Mouse (Mus musculus): ENCODE data around the gene Cd44. TPM values are rescaled to one million over a fixed set of nuclear protein-coding genes. Genes with fewer than 3 reads are reported as not detected.

Cd44 gene
- polyA plus RNA-seq, 1 experiment, result 77.1 TPM

GRCm38 (mm10) chr2:102862706-102863105, 38.8 kb downstream of the Cd44 start:
- H3K79me2 ChIP-seq (ENCODE audit: control insufficient read depth, insufficient read depth), result peaks cover 85% of the 10 kb centered on the region
- H3K27me3 ChIP-seq (ENCODE audit: control insufficient read depth, insufficient read depth, insufficient read length), result no peaks in the 10 kb centered on the region
- H3K4me2 ChIP-seq (ENCODE audit: low read depth), result no peak overlapping the region
- H3ac ChIP-seq (ENCODE audit: control insufficient read depth, insufficient read length), result no peak overlapping the region
- H3K36me3 ChIP-seq (ENCODE audit: control insufficient read depth, insufficient read depth), result peaks cover 71% of the 10 kb centered on the region
- TF ChIP-seq CEBPB (IDR thresholded peaks at IDR 0.05; ENCODE audit: insufficient read depth, poor library complexity, severe bottlenecking) (no peak), SRF (IDR thresholded peaks at IDR 0.05; ENCODE audit: control insufficient read depth, insufficient read length, low read depth) (no peak), MYOD1 (IDR thresholded peaks at IDR 0.05; ENCODE audit: control insufficient read depth in 1 of 3, insufficient read length in 2 of 3, low read depth in 2 of 3) (no peak)
- H3K4me3 ChIP-seq, result no peak overlapping the region

- Histone ChIP-seq H3K27me3 (ENCODE audit: control insufficient read depth, insufficient read depth, insufficient read length) (no peaks in the 10 kb centered on the region), H3ac (ENCODE audit: control insufficient read depth, insufficient read length) (no peak overlapping the region), H3K36me3 (ENCODE audit: control insufficient read depth, insufficient read depth) (peaks cover 93% of the 10 kb centered on the region), H3K4me2 (ENCODE audit: low read depth) (no peak overlapping the region), H3K4me3 (no peak overlapping the region), H3K79me2 (ENCODE audit: control insufficient read depth, insufficient read depth) (peaks cover 56% of the 10 kb centered on the region)
- TF ChIP-seq CEBPB (IDR thresholded peaks at IDR 0.05; ENCODE audit: insufficient read depth, poor library complexity, severe bottlenecking), result no peak
- TF ChIP-seq TCF12 (IDR thresholded peaks at IDR 0.05; ENCODE audit: insufficient read depth, poor library complexity, severe bottlenecking), result no peak
- TF ChIP-seq SRF (IDR thresholded peaks at IDR 0.05; ENCODE audit: control insufficient read depth, insufficient read length, low read depth), result no peak
Measured at GRCm38 (mm10) chr2:102858271-102858670, 43.2 kb downstream of the Cd44 start.

GRCm38 (mm10) chr2:102853297-102853696, 48.2 kb downstream of the Cd44 start:
- no peak overlapping the region for H3K4me3 ChIP-seq
- no peaks in the 10 kb centered on the region for H3K27me3 ChIP-seq (ENCODE audit: control insufficient read depth, insufficient read depth, insufficient read length)
- no peak overlapping the region for H3ac ChIP-seq (ENCODE audit: control insufficient read depth, insufficient read length)
- no peak overlapping the region for H3K4me2 ChIP-seq (ENCODE audit: low read depth)
- H3K36me3 ChIP-seq (ENCODE audit: control insufficient read depth, insufficient read depth), result peaks cover 89% of the 10 kb centered on the region
- peaks cover 23% of the 10 kb centered on the region for H3K79me2 ChIP-seq (ENCODE audit: control insufficient read depth, insufficient read depth)
- TF ChIP-seq REST (IDR thresholded peaks at IDR 0.05; ENCODE audit: insufficient read depth, insufficient read length) (no peak), MYOG (IDR thresholded peaks at IDR 0.05; ENCODE audit: control insufficient read depth in 1 of 3, insufficient read depth in 1 of 3, insufficient read length in 2 of 3, low read depth in 2 of 3) (no peak), CEBPB (IDR thresholded peaks at IDR 0.05; ENCODE audit: insufficient read depth, poor library complexity, severe bottlenecking) (no peak)

GRCm38 (mm10) chr2:102851936-102852477, 49.5 kb downstream of the Cd44 start:
- no peak overlapping the region for H3K4me2 ChIP-seq (ENCODE audit: low read depth)
- H3K36me3 ChIP-seq (ENCODE audit: control insufficient read depth, insufficient read depth), result peaks cover 88% of the 10 kb centered on the region
- H3K27me3 ChIP-seq (ENCODE audit: control insufficient read depth, insufficient read depth, insufficient read length), result no peaks in the 10 kb centered on the region
- no peak overlapping the region for H3K4me3 ChIP-seq
- no peak overlapping the region for H3ac ChIP-seq (ENCODE audit: control insufficient read depth, insufficient read length)
- TF ChIP-seq REST (IDR thresholded peaks at IDR 0.05; ENCODE audit: insufficient read depth, insufficient read length) (no peak), MYOD1 (IDR thresholded peaks at IDR 0.05; ENCODE audit: control insufficient read depth in 1 of 3, insufficient read length in 2 of 3, low read depth in 2 of 3) (no peak), MYOG (IDR thresholded peaks at IDR 0.05; ENCODE audit: control insufficient read depth in 1 of 3, insufficient read depth in 1 of 3, insufficient read length in 2 of 3, low read depth in 2 of 3) (no peak), MAX (IDR thresholded peaks at IDR 0.05; ENCODE audit: low read depth) (no peak), USF1 (IDR thresholded peaks at IDR 0.05; ENCODE audit: low read depth) (no peak), E2F4 (IDR thresholded peaks at IDR 0.05; ENCODE audit: insufficient read depth) (no peak), SRF (IDR thresholded peaks at IDR 0.05; ENCODE audit: control insufficient read depth, insufficient read length, low read depth) (no peak), TCF12 (IDR thresholded peaks at IDR 0.05; ENCODE audit: insufficient read depth, poor library complexity, severe bottlenecking) (no peak), CEBPB (IDR thresholded peaks at IDR 0.05; ENCODE audit: insufficient read depth, poor library complexity, severe bottlenecking) (no peak), POLR2A (IDR thresholded peaks at IDR 0.05; ENCODE audit: insufficient read length, low read depth) (no peak), POLR2AphosphoS2 (IDR thresholded peaks at IDR 0.05; ENCODE audit: insufficient read length, low read depth) (no peak), TCF3 (IDR thresholded peaks at IDR 0.05; ENCODE audit: insufficient read length, low read depth) (no peak)
- H3K79me2 ChIP-seq (ENCODE audit: control insufficient read depth, insufficient read depth), result peaks cover 23% of the 10 kb centered on the region

- H3K36me3 ChIP-seq (ENCODE audit: control insufficient read depth, insufficient read depth), result peaks cover 91% of the 10 kb centered on the region
- peaks cover 39% of the 10 kb centered on the region for H3K79me2 ChIP-seq (ENCODE audit: control insufficient read depth, insufficient read depth)
- TF ChIP-seq MAX (IDR thresholded peaks at IDR 0.05; ENCODE audit: low read depth) (no peak), POLR2A (IDR thresholded peaks at IDR 0.05; ENCODE audit: insufficient read length, low read depth) (no peak), USF1 (IDR thresholded peaks at IDR 0.05; ENCODE audit: low read depth) (no peak), POLR2AphosphoS2 (IDR thresholded peaks at IDR 0.05; ENCODE audit: insufficient read length, low read depth) (no peak), SRF (IDR thresholded peaks at IDR 0.05; ENCODE audit: control insufficient read depth, insufficient read length, low read depth) (no peak), E2F4 (IDR thresholded peaks at IDR 0.05; ENCODE audit: insufficient read depth) (no peak), MYOG (IDR thresholded peaks at IDR 0.05; ENCODE audit: control insufficient read depth in 1 of 3, insufficient read depth in 1 of 3, insufficient read length in 2 of 3, low read depth in 2 of 3) (no peak), REST (IDR thresholded peaks at IDR 0.05; ENCODE audit: insufficient read depth, insufficient read length) (no peak)
- no peak overlapping the region for H3ac ChIP-seq (ENCODE audit: control insufficient read depth, insufficient read length)
- peak overlapping the region; percentile 1 for H3K4me2 ChIP-seq (ENCODE audit: low read depth)
- H3K4me3 ChIP-seq, result no peak overlapping the region
- H3K27me3 ChIP-seq (ENCODE audit: control insufficient read depth, insufficient read depth, insufficient read length), result no peaks in the 10 kb centered on the region
Measured at GRCm38 (mm10) chr2:102850026-102850425, 51.4 kb downstream of the Cd44 start.

Data from myocyte (in vitro differentiated cells).